Mouse (Mus musculus): ENCODE results near the gene Xrcc1.

GRCm38 (mm10) chr7:24577811-24578210 is 31.7 kb downstream of the Xrcc1 start:
- TF ChIP-seq CTCF (IDR thresholded peaks at IDR 0.05; ENCODE audit: low read depth) (no peak), EP300 (IDR thresholded peaks at IDR 0.05; ENCODE audit: low read depth) (no peak)
